Mouse (Mus musculus): ENCODE measurements around the gene Cfl1.
A peak's percentile ranks its signal among the peaks of the same experiment; 100 is the strongest.

The Cfl1 gene

GRCm38 (mm10) chr19:5477004-5477667, 13.1 kb upstream of the Cfl1 start:
- TF ChIP-seq GATA4 (IDR thresholded peaks at IDR 0.05; ENCODE audit: insufficient replicate concordance, low read length): no peak

- no peak for TF ChIP-seq GATA4 (IDR thresholded peaks at IDR 0.05; ENCODE audit: insufficient replicate concordance, low read length)
Observed at GRCm38 (mm10) chr19:5477668-5478300, 12.5 kb upstream of the Cfl1 start.

- TF ChIP-seq GATA4 (IDR thresholded peaks at IDR 0.05; ENCODE audit: insufficient replicate concordance, low read length): no peak
Observed at GRCm38 (mm10) chr19:5480016-5480415, 10.2 kb upstream of the Cfl1 start.

GRCm38 (mm10) chr19:5481398-5481797, 8.9 kb upstream of the Cfl1 start:
- no peak for TF ChIP-seq GATA4 (IDR thresholded peaks at IDR 0.05; ENCODE audit: insufficient replicate concordance, low read length)

- no peak for TF ChIP-seq GATA4 (IDR thresholded peaks at IDR 0.05; ENCODE audit: insufficient replicate concordance, low read length)
Observed at GRCm38 (mm10) chr19:5483386-5484359, 6.6 kb upstream of the Cfl1 start.

- TF ChIP-seq GATA4 (IDR thresholded peaks at IDR 0.05; ENCODE audit: insufficient replicate concordance, low read length): no peak
Observed at GRCm38 (mm10) chr19:5484496-5484895, 5.8 kb upstream of the Cfl1 start.

- TF ChIP-seq GATA4 (IDR thresholded peaks at IDR 0.05; ENCODE audit: insufficient replicate concordance, low read length): no peak
Observed at GRCm38 (mm10) chr19:5485371-5485770, 4.9 kb upstream of the Cfl1 start.

- TF ChIP-seq GATA4 (IDR thresholded peaks at IDR 0.05; ENCODE audit: insufficient replicate concordance, low read length): no peak
Observed at GRCm38 (mm10) chr19:5485821-5486220, 4.4 kb upstream of the Cfl1 start.

- no peak for TF ChIP-seq GATA4 (IDR thresholded peaks at IDR 0.05; ENCODE audit: insufficient replicate concordance, low read length)
Observed at GRCm38 (mm10) chr19:5486286-5486685, 4.0 kb upstream of the Cfl1 start.

GRCm38 (mm10) chr19:5486771-5487170, 3.5 kb upstream of the Cfl1 start:
- no peak for TF ChIP-seq GATA4 (IDR thresholded peaks at IDR 0.05; ENCODE audit: insufficient replicate concordance, low read length)

- TF ChIP-seq GATA4 (IDR thresholded peaks at IDR 0.05; ENCODE audit: insufficient replicate concordance, low read length): no peak; the same call in 1 of the 2 replicates
Observed at GRCm38 (mm10) chr19:5487768-5488550, 2.3 kb upstream of the Cfl1 start, which contains the start of gene Mus81. TSS of gene Mus81 (minus strand) at chr19:5488402.

GRCm38 (mm10) chr19:5488878-5489571, 1.2 kb upstream of the Cfl1 start:
- no peak for TF ChIP-seq GATA4 (IDR thresholded peaks at IDR 0.05; ENCODE audit: insufficient replicate concordance, low read length)

- peak; percentile 25; the same call in 1 of the 2 replicates for TF ChIP-seq GATA4 (IDR thresholded peaks at IDR 0.05; ENCODE audit: insufficient replicate concordance, low read length)
Observed at GRCm38 (mm10) chr19:5490898-5491708, 848 bp downstream of the Cfl1 start.
